Mouse (Mus musculus) ES-Bruce4 (cell line): ENCODE results near the gene Per3. TPM values are rescaled to one million over a fixed set of nuclear protein-coding genes. Genes with fewer than 3 reads are reported as not detected.
"Not testable (repeated sequence)": the region's sequence is repeated elsewhere in the genome, so short reads cannot be mapped to it uniquely, and the experiment has no call there.

Experiments
- H3K27ac ChIP-seq: 2 replicates; pipeline ENCODE4 v1.5.1; 2012; ENCODE audit warnings: low read length, inconsistent platforms; ENCODE audit not compliant: insufficient read depth
- H3K27me3 ChIP-seq: 2 replicates; pipeline ENCODE4 v1.6.1; 2012; ENCODE audit warnings: mild to moderate bottlenecking, low read length, inconsistent platforms; ENCODE audit not compliant: control insufficient read depth, poor library complexity, insufficient read depth, severe bottlenecking
- H3K36me3 ChIP-seq: 2 replicates; pipeline ENCODE4 v1.6.1; 2012; ENCODE audit warnings: inconsistent platforms, mild to moderate bottlenecking, low read length, moderate library complexity; ENCODE audit not compliant: control insufficient read depth, poor library complexity, insufficient read depth, severe bottlenecking
- H3K4me1 ChIP-seq: one replicate; pipeline ENCODE4 v1.8.1; 2011; ENCODE audit warnings: low read length; ENCODE audit not compliant: control insufficient read depth, insufficient read depth
- H3K4me3 ChIP-seq: 2 replicates; pipeline ENCODE4 v1.5.1; 2011; ENCODE audit warnings: low read depth, mild to moderate bottlenecking, low read length
- H3K9ac ChIP-seq: 2 replicates; pipeline ENCODE4 v1.6.1; 2012; ENCODE audit warnings: low read depth, mild to moderate bottlenecking, inconsistent platforms; ENCODE audit not compliant: poor library complexity, severe bottlenecking
- H3K9me3 ChIP-seq: replicated peaks from 2 replicates; pipeline ENCODE4 v1.6.1; 2012; ENCODE audit warnings: mild to moderate bottlenecking, low read length, inconsistent platforms; ENCODE audit not compliant: control insufficient read depth, poor library complexity, insufficient read depth, severe bottlenecking
- CTCF ChIP-seq: IDR thresholded peaks from one replicate; pipeline ENCODE4 v1.8.1; 2011; ENCODE audit warnings: low read depth, low read length
- EP300 ChIP-seq: IDR thresholded peaks from 2 replicates; pipeline ENCODE4 v1.6.1; 2011; ENCODE audit warnings: low read depth, low read length; ENCODE audit not compliant: insufficient read depth
- POLR2A ChIP-seq: IDR thresholded peaks from one replicate; pipeline ENCODE4 v1.8.1; 2011; ENCODE audit warnings: low read length; ENCODE audit not compliant: insufficient read depth
- polyA plus RNA-seq: library from polyadenylated mRNA; stranded (reverse); fragments of >200 nt; gene quantifications from 2 replicates; pipeline ENCODE4 v1.2.4, GENCODE M21; 2011; ENCODE audit warnings: low read depth; ENCODE audit not compliant: missing spikeins, insufficient read depth, insufficient read length

Gene Per3
- polyA plus RNA-seq, 1 experiment: 14.1 TPM

- Histone ChIP-seq H3K27me3 (no peaks in the 10 kb centered on the region), H3K27ac (no peak overlapping the region), H3K9ac (no peak overlapping the region), H3K4me3 (no peak overlapping the region), H3K4me1 (no peaks in the 10 kb centered on the region), H3K9me3 (no peaks in the 10 kb centered on the region), H3K36me3 (no peaks in the 10 kb centered on the region)
- TF ChIP-seq EP300: no peak
- no peak for TF ChIP-seq CTCF
Observed at GRCm38 (mm10) chr4:151041506-151041905, 3.0 kb downstream of the Per3 start.

GRCm38 (mm10) chr4:151037800-151038199 lies 6.7 kb downstream of the Per3 start:
- Histone ChIP-seq H3K4me1 (no peaks in the 10 kb centered on the region), H3K36me3 (no peaks in the 10 kb centered on the region), H3K4me3 (no peak overlapping the region), H3K9me3 (no peaks in the 10 kb centered on the region), H3K27me3 (no peaks in the 10 kb centered on the region), H3K27ac (no peak overlapping the region), H3K9ac (no peak overlapping the region)
- TF ChIP-seq CTCF: no peak
- no peak for TF ChIP-seq POLR2A
- no peak for TF ChIP-seq EP300

- Histone ChIP-seq H3K27ac (no peak overlapping the region), H3K9ac (no peak overlapping the region), H3K36me3 (no peaks in the 10 kb centered on the region), H3K27me3 (no peaks in the 10 kb centered on the region), H3K4me3 (no peak overlapping the region), H3K4me1 (no peaks in the 10 kb centered on the region), H3K9me3 (no peaks in the 10 kb centered on the region)
- no peak for TF ChIP-seq EP300
- no peak for TF ChIP-seq CTCF
- no peak for TF ChIP-seq POLR2A
Observed at GRCm38 (mm10) chr4:151036521-151036920, 7.9 kb downstream of the Per3 start.

GRCm38 (mm10) chr4:151027001-151027400 lies 17.5 kb downstream of the Per3 start:
- Histone ChIP-seq H3K27me3 (no peaks in the 10 kb centered on the region), H3K9me3 (no peaks in the 10 kb centered on the region), H3K36me3 (no peaks in the 10 kb centered on the region), H3K27ac (no peak overlapping the region), H3K4me1 (no peaks in the 10 kb centered on the region), H3K9ac (no peak overlapping the region), H3K4me3 (no peak overlapping the region)
- TF ChIP-seq CTCF: peak; percentile 64
- TF ChIP-seq EP300: no peak
- TF ChIP-seq POLR2A: no peak

- no peak overlapping the region for H3K27ac ChIP-seq
- no peaks in the 10 kb centered on the region for H3K4me1 ChIP-seq
- TF ChIP-seq POLR2A (no peak), CTCF (no peak), EP300 (no peak)
- H3K4me3 ChIP-seq: no peak overlapping the region
- H3K27me3 ChIP-seq: no peaks in the 10 kb centered on the region
- no peak overlapping the region for H3K9ac ChIP-seq
- no peaks in the 10 kb centered on the region for H3K9me3 ChIP-seq
- H3K36me3 ChIP-seq: no peaks in the 10 kb centered on the region
Observed at GRCm38 (mm10) chr4:151024152-151024551, 20.3 kb downstream of the Per3 start.

GRCm38 (mm10) chr4:151017356-151017755 lies 27.1 kb downstream of the Per3 start:
- H3K36me3 ChIP-seq, H3K4me1 ChIP-seq, H3K9ac ChIP-seq, H3K27me3 ChIP-seq, H3K27ac ChIP-seq, H3K4me3 ChIP-seq, H3K9me3 ChIP-seq: not testable (repeated sequence)
